In genomic region chr9:47440128-47440527, GRCm38 (mm10) we compare ENCODE assay signal across 9 mouse cellular contexts.
DNase-seq lines count a peak whose midpoint lies in the region; ATAC-seq and TF ChIP-seq lines count a peak whose summit lies in the region.
"Had no signal": no experiment of that assay in that cellular context is flagged by ENCODE, and none has a peak within 500 bp of the region (broad histone marks: within the 10 kb centered on the region; RNA-seq: fewer than 3 reads in every experiment).

No protein-coding gene starts in this region.

- TF ChIP-seq EP300 in ES-Bruce4 (IDR thresholded peaks at IDR 0.05; ENCODE audit: insufficient read depth, low read depth, low read length): no peak

- WGBS in forebrain, embryonic 13.5 days: 6% methylated on average over 6 of the region's 6 CpGs
- WGBS in liver, embryonic 13.5 days (ENCODE audit: insufficient replicate concordance): 20% methylated on average over 6 of the region's 6 CpGs

- peak overlapping the region; percentile 48 for H3K4me2 ChIP-seq in forebrain, embryonic 13.5 days
- 0 out of 2 replicates have a peak overlapping the region, but pooled peaks have one; percentile 14 for H3K4me2 ChIP-seq in liver, embryonic 13.5 days

- H3K27ac ChIP-seq in ES-Bruce4 (ENCODE audit: insufficient read depth, low read length): no peak overlapping the region
- no peak overlapping the region for H3K27ac ChIP-seq in forebrain, embryonic 13.5 days
- no peak overlapping the region for H3K27ac ChIP-seq in liver, embryonic 13.5 days

- no peak overlapping the region for H3K4me3 ChIP-seq in ES-Bruce4 (ENCODE audit: low read depth, low read length)
- H3K4me3 ChIP-seq in forebrain, embryonic 13.5 days: peak overlapping the region; percentile 23; the same call in 1 of the 2 replicates
- no peak overlapping the region for H3K4me3 ChIP-seq in liver, embryonic 13.5 days (replicated peaks)
- H3K4me3 ChIP-seq: megakaryocyte, embryonic 14.5 days had no signal

- no peaks in the 10 kb centered on the region for H3K9me3 ChIP-seq in ES-Bruce4 (replicated peaks; ENCODE audit: control insufficient read depth, insufficient read depth, low read length, poor library complexity, severe bottlenecking)
- no peaks in the 10 kb centered on the region for H3K9me3 ChIP-seq in forebrain, embryonic 13.5 days (replicated peaks)
- H3K9me3 ChIP-seq in liver, embryonic 13.5 days (replicated peaks): no peaks in the 10 kb centered on the region

- peaks cover 7% of the 10 kb centered on the region for H3K4me1 ChIP-seq in ES-Bruce4 (ENCODE audit: control insufficient read depth, insufficient read depth, low read length)
- 0 out of 2 replicates have a peak, but pooled peaks cover 10% of the 10 kb centered on the region for H3K4me1 ChIP-seq in forebrain, embryonic 13.5 days
- H3K4me1 ChIP-seq in liver, embryonic 13.5 days (replicated peaks): no peaks in the 10 kb centered on the region
- H3K4me1 ChIP-seq: megakaryocyte, embryonic 14.5 days had no signal

- ATAC-seq in forebrain, embryonic 13.5 days: no peak
- no peak for ATAC-seq in liver, embryonic 13.5 days (ENCODE audit: low read depth)

- peak; percentile 28 for TF ChIP-seq CTCF in ES-Bruce4 (IDR thresholded peaks at IDR 0.05; ENCODE audit: low read depth, low read length)

- no peak overlapping the region for H3K9ac ChIP-seq in ES-Bruce4 (ENCODE audit: low read depth, poor library complexity, severe bottlenecking)
- no peak overlapping the region for H3K9ac ChIP-seq in forebrain, embryonic 13.5 days
- no peak overlapping the region for H3K9ac ChIP-seq in liver, embryonic 13.5 days

- no peak for TF ChIP-seq POLR2A in ES-Bruce4 (IDR thresholded peaks at IDR 0.05; ENCODE audit: insufficient read depth, low read length)

- H3K27me3 ChIP-seq in ES-Bruce4 (ENCODE audit: control insufficient read depth, insufficient read depth, low read length, poor library complexity, severe bottlenecking): no peaks in the 10 kb centered on the region
- 0 out of 2 replicates have a peak, but pooled peaks cover 2% of the 10 kb centered on the region for H3K27me3 ChIP-seq in forebrain, embryonic 13.5 days
- H3K27me3 ChIP-seq in liver, embryonic 13.5 days: no peaks in the 10 kb centered on the region; the same call in 1 of the 2 replicates
- H3K27me3 ChIP-seq: megakaryocyte, embryonic 14.5 days had no signal

- no peaks in the 10 kb centered on the region for H3K36me3 ChIP-seq in ES-Bruce4 (ENCODE audit: control insufficient read depth, insufficient read depth, low read length, poor library complexity, severe bottlenecking)
- no peaks in the 10 kb centered on the region for H3K36me3 ChIP-seq in forebrain, embryonic 13.5 days (ENCODE audit: poor library complexity, severe bottlenecking)
- no peaks in the 10 kb centered on the region for H3K36me3 ChIP-seq in liver, embryonic 13.5 days

- peak; percentile 30 to 60 for DNase-seq in cerebellum, postnatal 25 days
- DNase-seq in cerebellum, adult 11 months: no peak
- DNase-seq in liver, embryonic 13.5 days: no peak
- DNase-seq in spleen, adult 12 weeks (ENCODE audit: low spot score): no peak
- DNase-seq in gastrocnemius, postnatal 25 days: no peak
- DNase-seq in testis, postnatal 14 days (ENCODE audit: low spot score): no peak

Comparison
In these comparisons a context has a peak if more than half of its experiments do, and no peak if none do; other contexts are left out.
1. DNase-seq: peak in cerebellum, postnatal 25 days (2 of 2); none in cerebellum, adult 11 months (single experiment), liver, embryonic 13.5 days (single experiment), spleen, adult 12 weeks (single experiment), gastrocnemius, postnatal 25 days (single experiment) and testis, postnatal 14 days (single experiment).